Mouse (Mus musculus) 3T3-L1 (cell line): Measurements from ENCODE around the gene Smarce1.
"Not testable (repeated sequence)": the region's sequence is repeated elsewhere in the genome, so short reads cannot be mapped to it uniquely, and the experiment has no call there.

Experiments used
- DNase-seq: peaks from one replicate; pipeline ENCODE4 v3.0.0-alpha.2; 2015; ENCODE audit warnings: low read depth, low spot score

Gene Smarce1

DNA sequence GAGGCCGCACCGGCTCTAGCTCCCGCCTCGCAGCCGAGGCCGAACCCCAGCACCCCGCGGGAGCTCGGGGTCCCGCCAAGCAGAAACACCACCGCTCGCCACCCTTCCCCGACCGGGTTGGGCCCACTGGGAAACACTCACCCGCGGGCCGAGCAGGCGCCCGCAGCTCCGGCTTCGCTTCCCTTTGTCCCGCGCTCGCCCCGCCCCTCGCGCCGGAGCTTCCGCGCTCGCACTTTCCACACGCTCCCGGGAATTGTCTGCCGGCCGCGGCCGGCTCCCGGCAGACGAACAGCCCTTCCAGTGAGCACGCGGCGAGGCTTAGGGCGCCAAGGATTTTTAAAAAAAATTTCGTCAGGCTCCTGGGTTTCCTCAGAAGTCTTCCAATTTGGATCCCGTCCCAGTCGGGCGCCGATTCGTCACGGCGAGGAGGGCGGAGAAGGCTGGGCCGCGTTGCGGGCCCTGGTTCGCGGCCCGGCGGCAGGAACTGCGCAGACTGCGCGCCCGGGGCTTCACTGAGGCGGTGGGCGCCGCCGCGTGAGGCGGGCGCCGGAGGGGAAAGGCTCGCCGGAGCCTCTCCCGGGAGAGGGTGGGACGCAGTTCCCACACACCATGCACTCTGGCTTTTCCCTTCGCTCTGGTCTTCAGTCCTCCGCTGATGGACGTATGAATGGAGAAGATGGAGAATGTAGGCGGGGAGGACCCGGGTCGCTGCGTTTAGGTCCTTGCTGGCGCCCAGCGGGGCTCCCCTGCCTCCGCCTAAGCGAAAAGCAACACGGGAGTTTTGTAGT lies at the start of gene Smarce1:
TSS of gene Smarce1 (minus strand) at position 757 of the 788 bp plus-strand sequence.
- DNase-seq, result peak; percentile 82

GRCm38 (mm10) chr11:99279986-99280385 lies 49.2 kb upstream of the Smarce1 start:
- DNase-seq, result no peak

GRCm38 (mm10) chr11:99276786-99277185 lies 46.0 kb upstream of the Smarce1 start:
- DNase-seq, result no peak

- DNase-seq, result no peak
Observed at GRCm38 (mm10) chr11:99275624-99276023, 44.8 kb upstream of the Smarce1 start.

GRCm38 (mm10) chr11:99272721-99273120 lies 41.9 kb upstream of the Smarce1 start:
- no peak for DNase-seq

DNA sequence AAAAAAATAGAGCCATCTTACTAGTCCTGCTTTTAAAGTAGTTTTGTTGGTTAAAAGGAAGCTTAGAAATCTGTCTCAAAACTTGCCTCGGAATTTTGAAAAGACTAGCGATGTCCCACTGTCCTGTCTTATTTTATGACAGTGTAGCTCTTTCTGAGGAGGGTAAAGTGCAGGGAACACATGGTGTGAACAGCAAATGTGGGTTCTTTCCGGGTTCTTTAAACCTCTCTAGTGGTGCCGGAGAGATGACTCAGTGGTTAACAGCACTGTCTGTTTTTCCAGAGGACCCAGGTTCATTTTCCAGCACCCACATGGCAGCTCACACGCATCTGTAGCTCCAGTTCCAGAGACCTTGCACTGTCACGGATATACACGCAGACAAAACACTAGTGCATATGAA lies 38.4 kb upstream of the Smarce1 start:
- no peak for DNase-seq

GRCm38 (mm10) chr11:99265796-99266195 lies 35.0 kb upstream of the Smarce1 start:
- DNase-seq, result no peak

- no peak for DNase-seq
Observed at GRCm38 (mm10) chr11:99265220-99265619, 34.4 kb upstream of the Smarce1 start.

DNA sequence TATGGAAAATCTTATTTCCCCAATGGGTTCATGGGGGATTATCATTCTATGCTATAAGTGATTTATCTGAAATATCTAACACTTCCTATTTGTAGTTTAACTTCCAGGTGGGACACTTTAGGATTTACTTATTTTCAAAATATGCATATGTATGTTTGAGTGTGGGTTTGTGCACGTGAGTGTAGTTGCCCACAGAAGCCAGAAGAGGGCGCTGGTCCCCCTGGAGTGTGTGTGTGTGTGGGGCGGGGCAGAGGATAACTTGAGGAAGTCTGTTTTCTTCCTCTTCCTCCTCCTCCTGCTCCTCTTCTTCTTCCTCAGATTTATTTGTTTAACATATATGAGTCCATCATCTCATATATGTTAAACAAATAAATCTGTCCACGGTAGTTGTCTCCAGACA lies 25.4 kb upstream of the Smarce1 start:
- no peak for DNase-seq

- DNase-seq, result no peak
Observed at GRCm38 (mm10) chr11:99255316-99255715, 24.5 kb upstream of the Smarce1 start.

GRCm38 (mm10) chr11:99253893-99254292 lies 23.1 kb upstream of the Smarce1 start:
- no peak for DNase-seq

GRCm38 (mm10) chr11:99252671-99253070 lies 21.9 kb upstream of the Smarce1 start:
- no peak for DNase-seq

- no peak for DNase-seq
Observed at GRCm38 (mm10) chr11:99250666-99251065, 19.8 kb upstream of the Smarce1 start.

DNA sequence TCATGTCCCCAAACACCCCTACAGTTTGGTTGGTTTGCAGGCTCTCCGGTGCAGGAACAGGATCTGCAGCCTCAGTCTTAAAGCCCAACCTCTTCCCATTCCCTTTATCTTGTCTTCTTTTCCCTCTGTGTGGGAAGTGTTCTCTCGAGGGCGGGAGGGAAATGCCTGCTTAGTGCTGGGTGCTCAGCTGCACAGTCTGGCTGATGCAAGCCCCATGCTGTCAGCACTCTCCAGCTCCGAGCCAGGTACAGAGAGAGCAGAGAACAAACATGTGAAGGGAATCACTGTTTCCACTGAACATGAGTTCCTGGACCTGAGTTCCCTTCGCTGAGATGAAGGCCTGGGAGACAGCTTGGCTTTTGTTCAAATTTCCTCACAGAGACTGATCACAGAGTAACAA lies 19.4 kb upstream of the Smarce1 start:
- no peak for DNase-seq

- no peak for DNase-seq
Observed at GRCm38 (mm10) chr11:99249115-99249514, 18.3 kb upstream of the Smarce1 start.

GRCm38 (mm10) chr11:99247916-99248315 lies 17.1 kb upstream of the Smarce1 start:
- no peak for DNase-seq

DNA sequence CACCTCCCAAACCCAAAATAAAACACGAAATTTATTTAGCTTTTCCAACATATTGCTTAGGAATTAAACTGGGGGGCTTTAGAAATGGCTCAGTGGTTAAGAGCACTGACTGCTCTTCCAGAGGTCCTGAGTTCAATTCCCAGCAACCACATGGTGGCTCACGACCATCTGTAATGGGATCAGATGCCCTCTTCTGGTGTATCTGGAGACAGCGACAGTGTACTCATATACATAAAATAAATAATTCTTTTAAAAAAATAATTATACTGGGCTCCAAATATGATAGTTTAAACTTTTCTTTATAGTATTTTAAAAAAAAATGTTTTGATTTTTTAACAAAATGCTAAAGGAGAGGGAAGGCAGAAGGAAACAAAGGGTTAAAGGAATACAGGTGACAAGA lies 13.7 kb upstream of the Smarce1 start:
- not testable (repeated sequence) for DNase-seq

DNA sequence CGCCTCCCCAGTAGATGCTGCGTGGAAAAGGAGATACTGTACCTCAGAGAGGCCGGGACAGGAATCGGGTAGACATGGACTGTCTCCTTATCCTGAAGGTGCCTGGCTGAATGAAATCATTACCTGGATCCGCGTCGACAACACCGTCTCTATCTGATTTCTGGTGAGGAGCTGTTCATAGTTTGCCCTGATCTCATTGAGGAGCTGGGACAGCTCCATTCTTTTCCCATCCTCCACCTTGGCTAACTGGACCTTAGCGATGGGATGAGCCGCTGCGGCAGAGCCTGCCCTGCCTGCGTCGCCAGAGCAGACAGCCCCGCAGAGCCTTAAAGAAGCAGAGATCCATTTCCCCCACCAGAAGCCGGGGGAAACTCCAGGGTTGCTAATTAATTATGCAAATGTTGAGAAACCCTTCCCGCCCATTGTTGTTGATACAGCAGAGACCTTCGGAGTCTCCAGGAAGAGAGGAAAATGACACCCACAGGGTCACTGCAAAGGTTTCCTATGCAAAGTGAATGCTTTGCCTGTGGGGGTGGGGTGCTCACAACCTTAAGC lies 13.1 kb upstream of the Smarce1 start, which contains the start of gene Krt222:
TSS of gene Krt222 (minus strand) at position 266 of the 555 bp plus-strand sequence.
- DNase-seq, result no peak

- DNase-seq, result no peak
Observed at GRCm38 (mm10) chr11:99243200-99243819, 12.5 kb upstream of the Smarce1 start.

DNA sequence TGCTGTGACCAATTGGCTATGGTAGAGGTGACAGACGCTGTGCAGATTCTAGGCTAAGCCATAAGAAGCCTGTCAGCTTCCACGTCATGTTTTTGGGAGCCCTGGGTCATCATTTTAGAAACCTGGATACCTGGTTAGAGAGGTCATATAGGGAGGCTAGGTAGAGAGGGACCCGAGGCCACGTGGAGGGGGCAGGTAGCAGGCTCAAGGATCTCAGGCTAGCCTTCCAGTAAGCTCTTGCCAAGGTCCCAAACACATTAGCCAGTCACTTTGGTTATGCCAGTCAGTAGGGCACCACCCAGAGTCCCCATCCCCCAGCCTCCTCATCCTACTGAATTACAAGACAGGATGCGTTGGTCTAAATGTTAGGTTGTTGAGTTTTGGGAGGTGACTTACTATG lies 11.2 kb upstream of the Smarce1 start:
- DNase-seq, result no peak

- no peak for DNase-seq
Observed at GRCm38 (mm10) chr11:99238468-99238867, 7.7 kb upstream of the Smarce1 start.

DNA sequence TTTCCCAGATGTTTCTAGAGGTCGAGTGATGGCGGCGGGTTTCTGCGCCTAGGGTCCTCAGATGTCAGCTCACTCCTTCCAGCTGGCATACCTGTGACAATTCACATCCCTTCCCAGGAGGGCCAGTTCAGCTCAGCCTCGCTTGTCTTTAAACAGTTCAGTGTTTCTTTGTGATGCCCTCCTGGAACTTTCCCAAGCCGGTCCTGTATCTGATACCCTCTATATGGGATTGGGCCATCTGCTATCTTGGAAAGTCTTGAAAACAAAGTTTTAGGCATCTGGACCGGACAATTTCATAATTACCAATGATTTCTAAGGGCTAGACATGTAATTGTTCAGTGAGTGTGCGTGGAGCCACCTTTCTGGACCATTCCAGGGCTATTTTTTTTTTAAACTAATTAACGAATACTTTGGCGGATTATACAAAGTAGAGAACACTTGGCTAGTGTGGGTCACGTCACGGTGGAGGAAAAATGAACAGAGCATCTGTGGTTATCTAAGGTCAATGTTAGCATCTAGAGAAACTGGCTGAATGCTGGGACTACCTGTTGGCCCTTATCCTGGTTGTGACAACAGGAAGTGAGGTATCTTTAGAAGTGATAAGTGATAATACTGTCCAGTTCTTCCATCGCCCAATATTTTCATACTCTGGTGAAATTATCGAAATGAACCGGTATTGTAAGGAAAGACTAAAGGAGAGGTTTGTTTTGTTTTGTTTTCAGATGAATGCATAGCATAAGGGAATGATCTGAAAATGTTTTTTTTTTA lies 416 bp upstream of the Smarce1 start:
- peak; percentile 72 for DNase-seq
